Comparison of ENCODE assay signal across 16 mouse cellular contexts in genomic region chr6:39334224-39334623, GRCm38 (mm10). TPM values are rescaled to one million over a fixed set of nuclear protein-coding genes. Genes with fewer than 3 reads are reported as not detected.
DNase-seq lines count a peak whose midpoint lies in the region; ATAC-seq and TF ChIP-seq lines count a peak whose summit lies in the region.
"Had no signal": no experiment of that assay in that cellular context is flagged by ENCODE, and none has a peak within 500 bp of the region (broad histone marks: within the 10 kb centered on the region; RNA-seq: fewer than 3 reads in every experiment).

No protein-coding gene starts in this region.

- no peaks in the 10 kb centered on the region for H3K27me3 ChIP-seq in lung, postnatal 0 days (replicated peaks; ENCODE audit: insufficient read depth, low read length)
- H3K27me3 ChIP-seq: liver, embryonic 13.5 days; Patski had no signal

- peaks cover 20% of the 10 kb centered on the region for H3K36me3 ChIP-seq in lung, postnatal 0 days (ENCODE audit: insufficient read depth, low read length)

- H3K4me3 ChIP-seq in lung, postnatal 0 days (ENCODE audit: low read depth, low read length): no peak overlapping the region
- H3K4me3 ChIP-seq: erythroblast, embryonic 14.5 days; limb, embryonic 10.5 days; liver, embryonic 13.5 days had no signal

- H3K4me2 ChIP-seq in lung, postnatal 0 days (replicated peaks; ENCODE audit: low read depth, low read length): no peak overlapping the region
- H3K4me2 ChIP-seq: liver, embryonic 13.5 days had no signal

- peak; percentile 43 for DNase-seq in lung, postnatal 25 days (ENCODE audit: low spot score)
- no peak for DNase-seq in lung, postnatal 4 days
- peak; percentile 95 for DNase-seq in CD4-positive helper T cell, adult 2 months (ENCODE audit: low read depth, low spot score)
- DNase-seq in naive thymus-derived CD4-positive, alpha-beta T cell, adult 2 months (ENCODE audit: low read depth): peak; percentile 94
- no peak for DNase-seq in gastrocnemius, adult 18-20 months (ENCODE audit: low spot score)
- DNase-seq in cerebellum, postnatal 25 days: no peak
- DNase-seq in lung, postnatal 0 days (ENCODE audit: low spot score): no peak
- DNase-seq: cerebellum, adult 8-10 months; heart, postnatal 10 days; liver, embryonic 13.5 days had no signal

- no peaks in the 10 kb centered on the region for H3K4me1 ChIP-seq in lung, postnatal 0 days (ENCODE audit: insufficient read depth, low read depth, low read length)
- H3K4me1 ChIP-seq: limb, embryonic 10.5 days; liver, embryonic 13.5 days had no signal

- H3K27ac ChIP-seq in lung, postnatal 0 days (ENCODE audit: low read length): no peak overlapping the region
- H3K27ac ChIP-seq: hindbrain, postnatal 0 days; limb, embryonic 10.5 days; liver, embryonic 13.5 days had no signal

- H3K9ac ChIP-seq in lung, postnatal 0 days (replicated peaks; ENCODE audit: low read depth): no peak overlapping the region
- H3K9ac ChIP-seq: liver, embryonic 13.5 days had no signal

- TF ChIP-seq EP300 in lung, postnatal 0 days (IDR thresholded peaks at IDR 0.05): no peak

- peak; percentile 89 for ATAC-seq in granulocyte monocyte progenitor cell, adult 5-6 weeks (replicated peaks; ENCODE audit: poor library complexity, severe bottlenecking)
- ATAC-seq in lung, postnatal 0 days: no peak
- ATAC-seq: hindbrain, postnatal 0 days; Patski had no signal

- WGBS in lung, postnatal 0 days: 81% methylated on average over 7 of the region's 7 CpGs

- H3K9me3 ChIP-seq in lung, postnatal 0 days (ENCODE audit: low read length): no peaks in the 10 kb centered on the region
- H3K9me3 ChIP-seq: limb, embryonic 10.5 days; liver, embryonic 13.5 days had no signal

- no peak for TF ChIP-seq CTCF in lung, postnatal 0 days (IDR thresholded peaks at IDR 0.05)

RNA-seq across cellular contexts. Expression of gene Slc37a3, which starts 43.3 kb away (rescaled TPM):
- total RNA-seq in granulocyte monocyte progenitor cell, adult 5-6 weeks (2014; fragmentation: Nextera tagmentation): 0.88 TPM in 1 of 2 replicates, not detected in the other
- total RNA-seq in granulocyte monocyte progenitor cell, adult 5-6 weeks (2017): 0.26 and 0.41 TPM in 2 replicates
- total RNA-seq in gastrocnemius, adult 18-20 months (2021): 10 to 100 TPM; 11.6 to 16.2 TPM
- polyA plus RNA-seq in lung, postnatal 0 days (2015; fragmentation: Nextera tagmentation; extraction: Ambion mirVana): 24.4 and 27.9 TPM in 2 replicates

RNA-seq across cellular contexts. Expression of gene Rab19, which starts 46.8 kb away (rescaled TPM):
- 1.4 TPM in 1 of 2 replicates, not detected in the other for total RNA-seq in granulocyte monocyte progenitor cell, adult 5-6 weeks (2014; fragmentation: Nextera tagmentation)
- total RNA-seq in granulocyte monocyte progenitor cell, adult 5-6 weeks (2017): 0.26 TPM in 1 of 2 replicates, not detected in the other
- total RNA-seq in gastrocnemius, adult 18-20 months (2021): not detected
- polyA plus RNA-seq in lung, postnatal 0 days (2015; fragmentation: Nextera tagmentation; extraction: Ambion mirVana): 5.8 and 6.9 TPM in 2 replicates
- total RNA-seq: adrenal gland, adult 18-20 months had no signal
- polyA plus RNA-seq: erythroblast, embryonic 14.5 days had no signal

Comparison
In these comparisons a context has a peak if more than half of its experiments do, and no peak if none do; other contexts are left out.
1. DNase-seq: peak in lung, postnatal 25 days (single experiment), CD4-positive helper T cell, adult 2 months (single experiment) and naive thymus-derived CD4-positive, alpha-beta T cell, adult 2 months (single experiment); none in lung, postnatal 4 days (0 of 2), gastrocnemius, adult 18-20 months (single experiment), cerebellum, postnatal 25 days (0 of 2) and lung, postnatal 0 days (single experiment).
2. RNA of gene Slc37a3, which starts 43.3 kb away (total RNA-seq): 11.6 to 16.2 TPM in gastrocnemius, adult 18-20 months; 0.26 to 0.88 TPM in granulocyte monocyte progenitor cell, adult 5-6 weeks; every median in the first group is over 4 times any median in the second.